Mouse (Mus musculus) heart, postnatal 0 days (tissue): ENCODE measurements at regions not wholly inside any gene's neighbourhood (a gene's known extent, or its start where the extent isn't known, plus 50 kb on each side); places are given as distances from the start of the nearest gene placed in this dataset.

Experiments used
- CTCF ChIP-seq: IDR thresholded peaks from 2 replicates; pipeline ENCODE4 v1.5.1; 2016; ENCODE audit warnings: antibody characterized with exemption, control low read depth, low read depth
- EP300 ChIP-seq: IDR thresholded peaks from 2 replicates; pipeline ENCODE4 v1.6.1; 2016; ENCODE audit warnings: antibody characterized with exemption, low read depth

- no peak for TF ChIP-seq EP300
- TF ChIP-seq CTCF = no peak
Observed at GRCm38 (mm10) chr6:101617295-101617694, 239.6 kb upstream of the Pdzrn3 start.
